27 mouse cellular contexts compared by ENCODE assay signal in the genomic region with DNA sequence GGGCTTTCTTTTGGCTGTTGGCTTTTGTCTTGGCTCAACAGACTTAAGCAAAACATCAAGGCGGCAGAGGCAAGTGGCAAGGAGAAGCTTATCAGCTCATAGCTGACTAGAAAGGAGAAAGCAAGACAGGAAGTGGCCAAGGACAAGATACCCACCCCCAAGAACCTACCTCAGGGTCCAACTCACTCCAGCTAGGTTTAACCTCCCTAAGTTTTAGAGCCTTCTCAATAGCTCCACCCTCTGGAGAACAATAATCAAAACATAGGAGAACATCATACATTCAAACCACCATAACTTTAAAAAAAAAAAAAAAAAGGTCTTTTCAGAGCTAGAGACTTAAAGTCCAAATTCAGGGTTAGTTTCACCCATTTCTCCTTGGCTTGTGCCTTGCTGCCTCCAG.
DNase-seq lines count a peak whose midpoint lies in the region; ATAC-seq lines count a peak whose summit lies in the region.
"Had no signal": no experiment of that assay in that cellular context is flagged by ENCODE, and none has a peak within 500 bp of the region (broad histone marks: within the 10 kb centered on the region; RNA-seq: fewer than 3 reads in every experiment).

No protein-coding gene starts in this region.

- 0 out of 2 replicates have a peak, but pooled peaks have one; percentile 34 for ATAC-seq in liver, embryonic 11.5 days (replicated peaks; ENCODE audit: low FRiP score)
- ATAC-seq in liver, embryonic 12.5 days = no peak
- ATAC-seq in CD4-positive, CD25-positive, alpha-beta regulatory T cell, adult 4 months = peak; percentile 56
- ATAC-seq in activated CD4-positive, CD25-positive, alpha-beta regulatory T cell, adult 4 months = peak; percentile 63
- ATAC-seq in megakaryocyte-erythroid progenitor cell, adult 5-6 weeks (replicated peaks; ENCODE audit: low FRiP score, low TSS enrichment, poor library complexity, severe bottlenecking) = peak; percentile 66
- ATAC-seq: forebrain, embryonic 15.5 days; intestine, embryonic 15.5 days had no signal

- H3K9me3 ChIP-seq in liver, embryonic 11.5 days (ENCODE audit: control insufficient read depth, low read length) = no peaks in the 10 kb centered on the region
- no peaks in the 10 kb centered on the region for H3K9me3 ChIP-seq in liver, embryonic 12.5 days (replicated peaks)
- H3K9me3 ChIP-seq: embryonic facial prominence, embryonic 10.5 days; forebrain, embryonic 15.5 days; G1E; intestine, embryonic 15.5 days; megakaryocyte, embryonic 14.5 days; stomach, embryonic 15.5 days had no signal

- H3K36me3 ChIP-seq in liver, embryonic 11.5 days (ENCODE audit: control insufficient read depth, insufficient read depth, low read length) = no peaks in the 10 kb centered on the region
- no peaks in the 10 kb centered on the region for H3K36me3 ChIP-seq in liver, embryonic 12.5 days
- H3K36me3 ChIP-seq: embryonic facial prominence, embryonic 10.5 days; forebrain, embryonic 15.5 days; G1E; intestine, embryonic 15.5 days; stomach, embryonic 15.5 days had no signal

- H3K4me1 ChIP-seq in liver, embryonic 11.5 days (replicated peaks; ENCODE audit: control insufficient read depth, insufficient read depth, low read length) = peaks cover 3% of the 10 kb centered on the region; the same call in 1 of the 2 replicates
- peaks cover 21% of the 10 kb centered on the region for H3K4me1 ChIP-seq in liver, embryonic 12.5 days
- H3K4me1 ChIP-seq: embryonic facial prominence, embryonic 10.5 days; forebrain, embryonic 15.5 days; intestine, embryonic 15.5 days; stomach, embryonic 15.5 days had no signal

- H3K27me3 ChIP-seq in liver, embryonic 11.5 days (replicated peaks; ENCODE audit: control insufficient read depth, insufficient read depth, low read length) = no peaks in the 10 kb centered on the region
- H3K27me3 ChIP-seq in liver, embryonic 12.5 days (replicated peaks) = no peaks in the 10 kb centered on the region
- H3K27me3 ChIP-seq: forebrain, embryonic 15.5 days; intestine, embryonic 15.5 days; megakaryocyte, embryonic 14.5 days; stomach, embryonic 15.5 days had no signal

- no peak overlapping the region for H3K9ac ChIP-seq in liver, embryonic 11.5 days (ENCODE audit: low read depth, low read length)
- H3K9ac ChIP-seq in liver, embryonic 12.5 days = no peak overlapping the region
- H3K9ac ChIP-seq: forebrain, embryonic 15.5 days; hindbrain, embryonic 14.5 days; intestine, embryonic 15.5 days; stomach, embryonic 15.5 days had no signal

- no peak for DNase-seq in liver, embryonic 11.5 days (ENCODE audit: low spot score)
- no peak for DNase-seq in kidney, postnatal 36 days
- no peak for DNase-seq in adrenal gland, adult 2 months
- DNase-seq: adrenal gland, postnatal 14 days; cerebellum, adult 9-10 months; heart, postnatal 4 days; kidney, postnatal 25 days; left cerebral cortex, postnatal 4 days; liver; lung, adult 2 months; lung, postnatal 14 days; midbrain, embryonic 14.5 days; right cerebral cortex, adult 18-20 months; right cerebral cortex, postnatal 4 days; thymus, postnatal 4 days had no signal

- no peak overlapping the region for H3K4me2 ChIP-seq in liver, embryonic 11.5 days
- H3K4me2 ChIP-seq in liver, embryonic 12.5 days = no peak overlapping the region
- H3K4me2 ChIP-seq: forebrain, embryonic 15.5 days; hindbrain, embryonic 14.5 days; intestine, embryonic 15.5 days; stomach, embryonic 15.5 days had no signal

- H3K4me3 ChIP-seq in liver, embryonic 11.5 days (ENCODE audit: low read depth, low read length) = no peak overlapping the region
- no peak overlapping the region for H3K4me3 ChIP-seq in liver, embryonic 12.5 days
- H3K4me3 ChIP-seq: embryonic facial prominence, embryonic 10.5 days; forebrain, embryonic 15.5 days; intestine, embryonic 15.5 days; megakaryocyte, embryonic 14.5 days; myocyte; stomach, embryonic 15.5 days had no signal

- H3K27ac ChIP-seq in liver, embryonic 11.5 days (ENCODE audit: low read depth, low read length) = no peak overlapping the region
- H3K27ac ChIP-seq in liver, embryonic 12.5 days = no peak overlapping the region
- H3K27ac ChIP-seq: embryonic facial prominence, embryonic 10.5 days; forebrain, embryonic 15.5 days; hindbrain, embryonic 14.5 days; intestine, embryonic 15.5 days; stomach, embryonic 15.5 days had no signal

- 38% methylated on average over 1 of the region's 1 CpGs for WGBS in liver, embryonic 11.5 days
- 25% methylated on average over 1 of the region's 1 CpGs for WGBS in liver, embryonic 12.5 days (ENCODE audit: insufficient replicate concordance)
